Mouse (Mus musculus) MEL (cell line): ENCODE measurements at regions not wholly inside any gene's neighbourhood (a gene's known extent, or its start where the extent isn't known, plus 50 kb on each side); places are given as distances from the start of the nearest gene placed in this dataset.

Experiments
- CTCF ChIP-seq, 3 experiments: IDR thresholded peaks in 2 of 3; conservative IDR thresholded peaks in 1 of 3; 2 replicates each; pipeline ENCODE4 v1.5.1; 2011 to 2012; ENCODE audit warnings: low read length in 3 of 3, low read depth in 2 of 3, mild to moderate bottlenecking in 2 of 3, improper control_type of control experiment in 1 of 3, inconsistent platforms in 1 of 3, mixed read lengths in 1 of 3, moderate library complexity in 1 of 3; ENCODE audit not compliant: control insufficient read depth in 1 of 3, insufficient read depth in 1 of 3, poor library complexity in 1 of 3, severe bottlenecking in 1 of 3
- EP300 ChIP-seq, 2 experiments: IDR thresholded peaks; 2 replicates each; pipeline ENCODE4 v1.6.1; 2011; ENCODE audit warnings: improper control_type of control experiment in 2 of 2, low read length in 2 of 2, low read depth in 1 of 2, mild to moderate bottlenecking in 1 of 2
- JUND ChIP-seq: IDR thresholded peaks from 2 replicates; pipeline ENCODE4 v1.6.1; 2011; ENCODE audit warnings: low read depth, mild to moderate bottlenecking, improper control_type of control experiment, low read length
- POLR2A ChIP-seq, 2 experiments: IDR thresholded peaks; 2 replicates each; pipeline ENCODE4 v1.6.1; 2011 to 2012; ENCODE audit warnings: low read length in 2 of 2, mild to moderate bottlenecking in 2 of 2, control low read depth in 1 of 2, improper control_type of control experiment in 1 of 2, low read depth in 1 of 2, moderate library complexity in 1 of 2; ENCODE audit not compliant: control insufficient read depth in 1 of 2, insufficient read depth in 1 of 2, poor library complexity in 1 of 2

GRCm38 (mm10) chr4:7751208-7751607 is 487.6 kb downstream of the Car8 start:
- TF ChIP-seq JUND (no peak), CTCF (IDR thresholded peaks at IDR 0.05 in 2 of 3, conservative IDR thresholded peaks at IDR 0.05 in 1 of 3; ENCODE audit: control insufficient read depth in 1 of 3, insufficient read depth in 1 of 3, low read depth in 2 of 3, low read length in 3 of 3, poor library complexity in 1 of 3, severe bottlenecking in 1 of 3) (no peak), EP300 (IDR thresholded peaks at IDR 0.05; ENCODE audit: low read depth in 1 of 2, low read length in 2 of 2) (no peak), POLR2A (IDR thresholded peaks at IDR 0.05; ENCODE audit: control insufficient read depth in 1 of 2, insufficient read depth in 1 of 2, low read depth in 1 of 2, low read length in 2 of 2, poor library complexity in 1 of 2) (no peak)
